In genomic region chr11:8659061-8659460, GRCm38 (mm10) we compare ENCODE assay signal across 8 mouse cellular contexts. TPM values are rescaled to one million over a fixed set of nuclear protein-coding genes. Genes with fewer than 3 reads are reported as not detected.
DNase-seq lines count a peak whose midpoint lies in the region; ATAC-seq lines count a peak whose summit lies in the region.

No protein-coding gene starts in this region.

- H3K27ac ChIP-seq in heart, embryonic 12.5 days (ENCODE audit: poor library complexity, severe bottlenecking) = no peak overlapping the region
- H3K27ac ChIP-seq in heart, embryonic 15.5 days = peak overlapping the region; percentile 38
- H3K27ac ChIP-seq in limb, embryonic 13.5 days = peak overlapping the region; percentile 98
- H3K27ac ChIP-seq in midbrain, embryonic 14.5 days (replicated peaks; ENCODE audit: low read depth, low read length) = no peak overlapping the region

- WGBS in heart, embryonic 12.5 days = 67% methylated on average over 6 of the region's 6 CpGs
- 44% methylated on average over 6 of the region's 6 CpGs for WGBS in heart, embryonic 15.5 days
- 8% methylated on average over 6 of the region's 6 CpGs for WGBS in limb, embryonic 13.5 days
- WGBS in midbrain, embryonic 14.5 days = 76% methylated on average over 6 of the region's 6 CpGs

- H3K36me3 ChIP-seq in heart, embryonic 12.5 days = 0 out of 2 replicates have a peak, but pooled peaks cover 3% of the 10 kb centered on the region
- no peaks in the 10 kb centered on the region for H3K36me3 ChIP-seq in heart, embryonic 15.5 days
- H3K36me3 ChIP-seq in limb, embryonic 13.5 days = 0 out of 2 replicates have a peak, but pooled peaks cover 9% of the 10 kb centered on the region
- H3K36me3 ChIP-seq in midbrain, embryonic 14.5 days (ENCODE audit: control insufficient read depth, insufficient read depth, low read length) = no peaks in the 10 kb centered on the region

- 0 out of 2 replicates have a peak, but pooled peaks cover 4% of the 10 kb centered on the region for H3K27me3 ChIP-seq in heart, embryonic 12.5 days (replicated peaks)
- H3K27me3 ChIP-seq in heart, embryonic 15.5 days = no peaks in the 10 kb centered on the region
- no peaks in the 10 kb centered on the region for H3K27me3 ChIP-seq in limb, embryonic 13.5 days
- H3K27me3 ChIP-seq in midbrain, embryonic 14.5 days (ENCODE audit: control insufficient read depth, insufficient read depth, low read length) = 0 out of 2 replicates have a peak, but pooled peaks cover 6% of the 10 kb centered on the region

- H3K4me3 ChIP-seq in heart, embryonic 12.5 days = no peak overlapping the region
- no peak overlapping the region for H3K4me3 ChIP-seq in heart, embryonic 15.5 days
- no peak overlapping the region for H3K4me3 ChIP-seq in limb, embryonic 13.5 days
- no peak overlapping the region for H3K4me3 ChIP-seq in midbrain, embryonic 14.5 days (replicated peaks; ENCODE audit: low read depth, low read length)

- H3K4me1 ChIP-seq in heart, embryonic 12.5 days (replicated peaks) = peaks cover 35% of the 10 kb centered on the region
- H3K4me1 ChIP-seq in heart, embryonic 15.5 days (replicated peaks) = peaks cover 52% of the 10 kb centered on the region
- peaks cover 89% of the 10 kb centered on the region for H3K4me1 ChIP-seq in limb, embryonic 13.5 days
- H3K4me1 ChIP-seq in midbrain, embryonic 14.5 days (ENCODE audit: control insufficient read depth, insufficient read depth, low read length) = peaks cover 6% of the 10 kb centered on the region; the same call in 1 of the 2 replicates

- no peak overlapping the region for H3K4me2 ChIP-seq in heart, embryonic 12.5 days
- no peak overlapping the region for H3K4me2 ChIP-seq in heart, embryonic 15.5 days
- H3K4me2 ChIP-seq in limb, embryonic 13.5 days (replicated peaks) = peak overlapping the region; percentile 88
- H3K4me2 ChIP-seq in midbrain, embryonic 14.5 days (ENCODE audit: low read length) = no peak overlapping the region

- H3K9me3 ChIP-seq in heart, embryonic 12.5 days (replicated peaks) = 0 out of 2 replicates have a peak, but pooled peaks cover 8% of the 10 kb centered on the region
- no peaks in the 10 kb centered on the region for H3K9me3 ChIP-seq in heart, embryonic 15.5 days (replicated peaks)
- H3K9me3 ChIP-seq in limb, embryonic 13.5 days = peaks cover 9% of the 10 kb centered on the region
- no peaks in the 10 kb centered on the region for H3K9me3 ChIP-seq in midbrain, embryonic 14.5 days (ENCODE audit: control insufficient read depth, low read length)

- no peak overlapping the region for H3K9ac ChIP-seq in heart, embryonic 12.5 days
- H3K9ac ChIP-seq in heart, embryonic 15.5 days = no peak overlapping the region
- peak overlapping the region; percentile 53; the same call in 1 of the 2 replicates for H3K9ac ChIP-seq in limb, embryonic 13.5 days
- no peak overlapping the region for H3K9ac ChIP-seq in midbrain, embryonic 14.5 days (replicated peaks; ENCODE audit: low read length)

- ATAC-seq in heart, embryonic 12.5 days (ENCODE audit: insufficient number of reproducible peaks, low FRiP score) = no peak
- no peak for ATAC-seq in heart, embryonic 15.5 days (replicated peaks; ENCODE audit: insufficient number of reproducible peaks, insufficient read depth, low FRiP score, low read depth)
- peak; percentile 87 for ATAC-seq in limb, embryonic 13.5 days (ENCODE audit: low FRiP score, low read depth)
- ATAC-seq in midbrain, embryonic 14.5 days (ENCODE audit: low FRiP score, low TSS enrichment) = no peak

- peak; percentile 95 for DNase-seq in heart, adult 11 months
- DNase-seq in embryo, embryonic 11.5 days (ENCODE audit: low read depth, low spot score) = peak; percentile 41
- DNase-seq in natural killer cell, adult 2 months (ENCODE audit: low spot score in 2 of 2) = no peak
- no peak for DNase-seq in testis, postnatal 14 days (ENCODE audit: low spot score)
- no peak for DNase-seq in midbrain, embryonic 14.5 days

RNA-seq across cellular contexts. Expression of gene Tns3, which starts 5.3 kb away (rescaled TPM):
- polyA plus RNA-seq in heart, embryonic 12.5 days (2016; fragmentation: Nextera tagmentation; extraction: Ambion mirVana) = 16.7 and 17.6 TPM in 2 replicates
- polyA plus RNA-seq in heart, embryonic 15.5 days (2015; fragmentation: Nextera tagmentation; extraction: Ambion mirVana) = 16.4 and 22.9 TPM in 2 replicates
- 42.9 and 45.3 TPM in 2 replicates for polyA plus RNA-seq in limb, embryonic 13.5 days (2015; fragmentation: Nextera tagmentation; extraction: Ambion mirVana)
- polyA plus RNA-seq in midbrain, embryonic 14.5 days (2014; fragmentation: Nextera tagmentation; extraction: Ambion mirVana) = 3.8 and 4.4 TPM in 2 replicates

Comparison
In these comparisons a context has a peak if more than half of its experiments do, and no peak if none do; other contexts are left out.
1. H3K27ac ChIP-seq: peak in heart, embryonic 15.5 days (single experiment) and limb, embryonic 13.5 days (single experiment); none in heart, embryonic 12.5 days (single experiment) and midbrain, embryonic 14.5 days (single experiment).
2. DNase-seq: peak in heart, adult 11 months (single experiment) and embryo, embryonic 11.5 days (single experiment); none in natural killer cell, adult 2 months (0 of 2), testis, postnatal 14 days (single experiment) and midbrain, embryonic 14.5 days (single experiment).